Mouse (Mus musculus) stomach, embryonic 16.5 days (tissue): ENCODE data around the gene Mov10. TPM values are rescaled to one million over a fixed set of nuclear protein-coding genes. Genes with fewer than 3 reads are reported as not detected.
"Not testable (repeated sequence)": the region's sequence is repeated elsewhere in the genome, so short reads cannot be mapped to it uniquely, and the experiment has no call there.

Source experiments
- ATAC-seq: fragments of 200-750 bp; cut with Nextera tagmentation; 2 replicates; pipeline ENCODE4 v1.8.0; 2017; ENCODE audit warnings: moderate number of reproducible peaks, moderate TSS enrichment; ENCODE audit not compliant: insufficient read depth, low FRiP score
- H3K27ac ChIP-seq: fragments of 300-500 bp; sonication (generic); 2 replicates; pipeline ENCODE4 v1.5.1; 2014; ENCODE audit warnings: low read length
- H3K27me3 ChIP-seq: fragments of 300-500 bp; sonication (generic); 2 replicates; pipeline ENCODE4 v1.6.1; 2014; ENCODE audit warnings: low read length, control low read depth, mixed read lengths; ENCODE audit not compliant: control insufficient read depth, insufficient read depth
- H3K36me3 ChIP-seq: fragments of 300-500 bp; sonication (generic); 2 replicates; pipeline ENCODE4 v1.6.1; 2014; ENCODE audit warnings: low read length; ENCODE audit not compliant: control insufficient read depth, insufficient read depth
- H3K4me1 ChIP-seq: fragments of 300-500 bp; sonication (generic); 2 replicates; pipeline ENCODE4 v1.6.1; 2014; ENCODE audit warnings: low read length, control low read depth, mixed read lengths; ENCODE audit not compliant: control insufficient read depth, insufficient read depth
- H3K4me2 ChIP-seq: fragments of 300-500 bp; sonication (generic); 2 replicates; pipeline ENCODE4 v1.6.1; 2014; ENCODE audit warnings: low read depth, low read length, mixed read lengths
- H3K4me3 ChIP-seq: fragments of 300-500 bp; sonication (generic); replicated peaks from 2 replicates; pipeline ENCODE4 v1.5.1; 2014; ENCODE audit warnings: mild to moderate bottlenecking, low read length
- H3K9ac ChIP-seq: fragments of 300-500 bp; sonication (generic); 2 replicates; pipeline ENCODE4 v1.6.1; 2014; ENCODE audit warnings: low read length
- H3K9me3 ChIP-seq: fragments of 300-500 bp; sonication (generic); replicated peaks from 2 replicates; pipeline ENCODE4 v1.6.1; 2016; ENCODE audit warnings: low read length, control low read depth; ENCODE audit not compliant: control insufficient read depth
- WGBS: fragments of 180-500 bp; shearing (Covaris S2); extraction: QIAGEN DNeasy Blood & Tissue Kit; methylation state at CpG from one replicate; pipeline ENCODE4 v1.1.7; 2014; 5-methylcytosine and 5-hydroxymethylcytosine counted together
- polyA plus RNA-seq: library from polyadenylated mRNA; unstranded; fragments of >200 nt; fragmentation: Nextera tagmentation; extraction: Ambion mirVana; gene quantifications from 2 replicates; pipeline ENCODE4 v1.2.1, GENCODE M21; 2015

Mov10 gene
- polyA plus RNA-seq, result 68.0 and 78.2 TPM in 2 replicates

GRCm38 (mm10) chr3:104817991-104818748, at the start of gene Mov10:
Mov10 (minus strand) TSS chr3:104818563.
- Histone ChIP-seq H3K4me1 (peaks cover 22% of the 10 kb centered on the region), H3K27me3 (no peaks in the 10 kb centered on the region), H3K4me3 (peak within 1 kb of the TSS; percentile 91), H3K4me2 (peak within 1 kb of the TSS; percentile 73), H3K36me3 (no peaks in the 10 kb centered on the region), H3K27ac (peak within 1 kb of the TSS; percentile 97), H3K9me3 (no peaks in the 10 kb centered on the region), H3K9ac (peak within 1 kb of the TSS; percentile 93)
- under 1% methylated on average over 40 of the region's 40 CpGs for WGBS
- peak; percentile 84 for ATAC-seq

- not testable (repeated sequence) for H3K9me3 ChIP-seq, H3K27me3 ChIP-seq, H3K36me3 ChIP-seq, H3K27ac ChIP-seq, ATAC-seq, H3K9ac ChIP-seq, H3K4me3 ChIP-seq
- peaks cover 12% of the 10 kb centered on the region for H3K4me1 ChIP-seq
- H3K4me2 ChIP-seq, result peak overlapping the region; percentile 60; the same call in 1 of the 2 replicates
Measured at GRCm38 (mm10) chr3:104866674-104867073, 48.3 kb upstream of the Mov10 start.

- no peaks in the 10 kb centered on the region for H3K9me3 ChIP-seq
- peak overlapping the region; percentile 99 for H3K4me3 ChIP-seq
- H3K4me1 ChIP-seq, result peaks cover 13% of the 10 kb centered on the region
- peak overlapping the region; percentile 98 for H3K27ac ChIP-seq
- H3K27me3 ChIP-seq, result no peaks in the 10 kb centered on the region
- H3K36me3 ChIP-seq, result no peaks in the 10 kb centered on the region
- peak overlapping the region; percentile 60 for H3K4me2 ChIP-seq
- peak; percentile 14; the same call in 1 of the 2 replicates for ATAC-seq
- H3K9ac ChIP-seq, result peak overlapping the region; percentile 98
- under 1% methylated on average over 12 of the region's 12 CpGs for WGBS
Measured at GRCm38 (mm10) chr3:104865341-104865788, 47.0 kb upstream of the Mov10 start.

- H3K9ac ChIP-seq, result peak overlapping the region; percentile 98
- WGBS, result under 1% methylated on average over 48 of the region's 48 CpGs
- ATAC-seq, result peak; percentile 91
- H3K27me3 ChIP-seq, result no peaks in the 10 kb centered on the region
- peak overlapping the region; percentile 98 for H3K27ac ChIP-seq
- H3K4me2 ChIP-seq, result peak overlapping the region; percentile 60
- no peaks in the 10 kb centered on the region for H3K36me3 ChIP-seq
- H3K4me3 ChIP-seq, result peak overlapping the region; percentile 99
- H3K9me3 ChIP-seq, result no peaks in the 10 kb centered on the region
- H3K4me1 ChIP-seq, result peaks cover 13% of the 10 kb centered on the region
Measured at GRCm38 (mm10) chr3:104864651-104865340, 46.4 kb upstream of the Mov10 start.

- Histone ChIP-seq H3K9ac (peak within 1 kb of the TSS; percentile 98), H3K4me1 (peaks cover 13% of the 10 kb centered on the region), H3K36me3 (no peaks in the 10 kb centered on the region), H3K4me2 (peak within 1 kb of the TSS; percentile 93), H3K4me3 (peak within 1 kb of the TSS; percentile 99), H3K27me3 (no peaks in the 10 kb centered on the region), H3K27ac (peak within 1 kb of the TSS; percentile 98), H3K9me3 (no peaks in the 10 kb centered on the region)
- 0% methylated on average over 43 of the region's 43 CpGs for WGBS
- ATAC-seq, result peak; percentile 93
Measured at GRCm38 (mm10) chr3:104863786-104864650, 45.7 kb upstream of the Mov10 start, which contains the start of the genes St7l and Capza1. St7l (plus strand) TSS chr3:104864005. Capza1 (minus strand) TSS chr3:104864505.

- Histone ChIP-seq H3K4me2 (no peak overlapping the region), H3K36me3 (peaks cover 4% of the 10 kb centered on the region; the same call in 1 of the 2 replicates), H3K27ac (no peak overlapping the region), H3K9ac (no peak overlapping the region), H3K4me3 (no peak overlapping the region), H3K9me3 (no peaks in the 10 kb centered on the region), H3K27me3 (no peaks in the 10 kb centered on the region), H3K4me1 (peaks cover 7% of the 10 kb centered on the region; the same call in 1 of the 2 replicates)
- 95% methylated on average over 1 of the region's 1 CpGs for WGBS
- ATAC-seq, result no peak
Measured at GRCm38 (mm10) chr3:104858560-104858959, 40.2 kb upstream of the Mov10 start.

GRCm38 (mm10) chr3:104856106-104856505, 37.7 kb upstream of the Mov10 start:
- 72% methylated on average over 1 of the region's 1 CpGs for WGBS
- H3K9me3 ChIP-seq, result no peaks in the 10 kb centered on the region
- H3K27me3 ChIP-seq, result no peaks in the 10 kb centered on the region
- H3K36me3 ChIP-seq, result peaks cover 4% of the 10 kb centered on the region; the same call in 1 of the 2 replicates
- no peak overlapping the region for H3K4me3 ChIP-seq
- H3K27ac ChIP-seq, result no peak overlapping the region
- H3K4me1 ChIP-seq, result no peaks in the 10 kb centered on the region; the same call in 1 of the 2 replicates
- no peak for ATAC-seq
- H3K4me2 ChIP-seq, result no peak overlapping the region
- H3K9ac ChIP-seq, result no peak overlapping the region

GRCm38 (mm10) chr3:104854866-104855265, 36.5 kb upstream of the Mov10 start:
- no peak overlapping the region for H3K9ac ChIP-seq
- no peak for ATAC-seq
- H3K4me2 ChIP-seq, result no peak overlapping the region
- H3K4me1 ChIP-seq, result no peaks in the 10 kb centered on the region; the same call in 1 of the 2 replicates
- H3K9me3 ChIP-seq, result no peaks in the 10 kb centered on the region
- H3K27ac ChIP-seq, result no peak overlapping the region
- H3K36me3 ChIP-seq, result peaks cover 4% of the 10 kb centered on the region; the same call in 1 of the 2 replicates
- no peaks in the 10 kb centered on the region for H3K27me3 ChIP-seq
- H3K4me3 ChIP-seq, result no peak overlapping the region
